Mouse (Mus musculus) liver, adult 2 months (tissue): ENCODE measurements around the gene Slc16a5.

Source experiments
- CTCF ChIP-seq: fragments of 200-500 bp; IDR thresholded peaks from 2 replicates; pipeline ENCODE4 v1.5.1; 2011; ENCODE audit warnings: low read depth, low read length, control low read depth
- POLR2A ChIP-seq: fragments of 200-500 bp; IDR thresholded peaks from 2 replicates; pipeline ENCODE4 v1.6.1; 2011; ENCODE audit warnings: low read length, control low read depth; ENCODE audit not compliant: insufficient read depth; ENCODE audit errors: extremely low read depth

DNA sequence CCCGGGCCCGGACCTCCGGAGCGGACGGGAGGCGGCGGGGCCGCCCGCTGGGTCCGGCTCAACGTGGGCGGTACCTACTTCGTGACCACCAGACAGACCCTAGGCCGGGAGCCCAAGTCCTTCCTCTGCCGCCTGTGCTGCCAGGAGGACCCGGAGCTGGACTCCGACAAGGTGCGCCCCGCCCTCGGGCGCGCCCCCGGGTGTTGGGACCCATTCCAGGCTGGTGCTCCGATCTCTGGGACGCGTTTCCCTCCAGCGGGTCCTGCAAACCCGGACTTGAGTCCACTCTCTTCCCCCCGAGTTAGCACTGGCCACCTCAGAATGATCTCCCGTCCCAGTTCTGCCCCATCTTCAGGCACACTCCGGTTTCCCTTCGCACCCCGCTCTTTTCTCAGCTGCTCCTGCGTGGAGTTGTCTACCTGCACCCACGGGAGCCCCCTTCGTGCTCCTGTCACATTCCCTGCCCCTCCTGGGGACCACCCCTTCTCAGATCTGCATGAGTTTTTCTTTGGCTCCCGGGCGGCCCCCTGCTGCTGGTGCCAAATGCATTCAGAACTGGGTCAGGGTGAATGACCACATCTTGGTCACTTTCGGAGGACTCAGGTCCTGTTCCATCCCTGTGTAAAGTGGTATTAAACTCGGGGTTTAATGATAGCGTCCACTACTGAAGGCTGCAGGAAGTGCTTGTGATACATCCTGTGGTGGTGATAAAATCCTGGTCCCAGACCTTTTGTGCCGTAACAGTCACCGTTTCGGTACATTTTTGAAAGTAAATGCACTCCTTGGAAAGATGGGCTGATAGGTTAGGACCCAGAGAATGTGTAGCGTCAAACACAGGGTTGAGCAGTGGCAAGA lies 41.7 kb upstream of the Slc16a5 start:
- TF ChIP-seq CTCF = no peak
- TF ChIP-seq POLR2A = no peak
